Mouse (Mus musculus): Measurements from ENCODE around the gene Car6.

GRCm38 (mm10) chr4:150229747-150230390, 28.7 kb upstream of the Car6 start:
- TF ChIP-seq CTCF (IDR thresholded peaks at IDR 0.05; ENCODE audit: low read depth) (no peak), EP300 (IDR thresholded peaks at IDR 0.05; ENCODE audit: low read depth) (no peak)
